24 mouse cellular contexts compared by ENCODE assay signal in genomic region chr2:154600586-154600985, GRCm38 (mm10). TPM values are rescaled to one million over a fixed set of nuclear protein-coding genes. Genes with fewer than 3 reads are reported as not detected.
A peak's percentile ranks its signal among the peaks of the same experiment; 100 is the strongest.
DNase-seq lines count a peak whose midpoint lies in the region; ATAC-seq and TF ChIP-seq lines count a peak whose summit lies in the region.
"Had no signal": no experiment of that assay in that cellular context is flagged by ENCODE, and none has a peak within 500 bp of the region (broad histone marks: within the 10 kb centered on the region; RNA-seq: fewer than 3 reads in every experiment).

No protein-coding gene starts in this region.

- no peak overlapping the region for H3K27ac ChIP-seq in intestine, postnatal 0 days (ENCODE audit: low read depth, low read length)
- H3K27ac ChIP-seq in intestine, embryonic 16.5 days (ENCODE audit: low read length) = no peak overlapping the region
- H3K27ac ChIP-seq in layer of hippocampus, adult 2 months = no peak overlapping the region
- H3K27ac ChIP-seq in lung, postnatal 0 days (ENCODE audit: low read length) = no peak overlapping the region
- H3K27ac ChIP-seq: embryonic facial prominence, embryonic 12.5 days; forebrain, embryonic 15.5 days; heart, embryonic 10.5 days; hindbrain, embryonic 12.5 days had no signal

- TF ChIP-seq CTCF in intestine, postnatal 0 days (IDR thresholded peaks at IDR 0.05; ENCODE audit: low read depth) = peak; percentile 39
- TF ChIP-seq CTCF in layer of hippocampus, adult 2 months (conservative IDR thresholded peaks at IDR 0.05) = peak; percentile 24
- peak; percentile 28 for TF ChIP-seq CTCF in lung, postnatal 0 days (IDR thresholded peaks at IDR 0.05)

- H3K36me3 ChIP-seq in intestine, postnatal 0 days (ENCODE audit: control insufficient read depth, insufficient read depth) = peaks cover 4% of the 10 kb centered on the region; the same call in 1 of the 2 replicates
- no peaks in the 10 kb centered on the region for H3K36me3 ChIP-seq in intestine, embryonic 16.5 days (ENCODE audit: control insufficient read depth, insufficient read depth, low read length)
- no peaks in the 10 kb centered on the region; the same call in 1 of the 2 replicates for H3K36me3 ChIP-seq in lung, postnatal 0 days (ENCODE audit: insufficient read depth, low read length)
- H3K36me3 ChIP-seq: forebrain, embryonic 15.5 days; heart, embryonic 10.5 days; hindbrain, embryonic 12.5 days had no signal

- H3K4me3 ChIP-seq in intestine, postnatal 0 days (ENCODE audit: low read depth, low read length) = no peak overlapping the region
- no peak overlapping the region for H3K4me3 ChIP-seq in intestine, embryonic 16.5 days (ENCODE audit: low read length)
- H3K4me3 ChIP-seq in layer of hippocampus, adult 2 months = no peak overlapping the region
- no peak overlapping the region for H3K4me3 ChIP-seq in lung, postnatal 0 days (ENCODE audit: low read depth, low read length)
- H3K4me3 ChIP-seq: embryonic facial prominence, embryonic 12.5 days; forebrain, embryonic 15.5 days; heart, embryonic 10.5 days; hindbrain, embryonic 12.5 days had no signal

- H3K9me3 ChIP-seq in intestine, postnatal 0 days (ENCODE audit: control insufficient read depth) = no peaks in the 10 kb centered on the region
- no peaks in the 10 kb centered on the region for H3K9me3 ChIP-seq in intestine, embryonic 16.5 days (ENCODE audit: control insufficient read depth, low read length)
- no peaks in the 10 kb centered on the region for H3K9me3 ChIP-seq in lung, postnatal 0 days (ENCODE audit: low read length)
- H3K9me3 ChIP-seq: embryonic facial prominence, embryonic 12.5 days; forebrain, embryonic 15.5 days; heart, embryonic 10.5 days; hindbrain, embryonic 12.5 days had no signal

- ATAC-seq in intestine, postnatal 0 days = no peak
- no peak for ATAC-seq in intestine, embryonic 16.5 days
- ATAC-seq in lung, postnatal 0 days = no peak
- ATAC-seq: CD4-positive, CD25-positive, alpha-beta regulatory T cell, adult 4 months; forebrain, embryonic 15.5 days had no signal

- H3K27me3 ChIP-seq in intestine, postnatal 0 days (replicated peaks; ENCODE audit: control insufficient read depth, insufficient read depth, low read length) = no peaks in the 10 kb centered on the region
- H3K27me3 ChIP-seq in intestine, embryonic 16.5 days (replicated peaks; ENCODE audit: control insufficient read depth, insufficient read depth, low read length) = no peaks in the 10 kb centered on the region
- H3K27me3 ChIP-seq in lung, postnatal 0 days (replicated peaks; ENCODE audit: insufficient read depth, low read length) = no peaks in the 10 kb centered on the region
- H3K27me3 ChIP-seq: embryonic facial prominence, embryonic 12.5 days; forebrain, embryonic 15.5 days; hindbrain, embryonic 12.5 days had no signal

- WGBS in intestine, postnatal 0 days = 58% methylated on average over 6 of the region's 6 CpGs
- 68% methylated on average over 6 of the region's 6 CpGs for WGBS in intestine, embryonic 16.5 days
- WGBS in lung, postnatal 0 days = 64% methylated on average over 6 of the region's 6 CpGs

- H3K9ac ChIP-seq in intestine, postnatal 0 days (ENCODE audit: low read depth, low read length) = no peak overlapping the region
- no peak overlapping the region for H3K9ac ChIP-seq in intestine, embryonic 16.5 days (ENCODE audit: low read depth, low read length)
- H3K9ac ChIP-seq in lung, postnatal 0 days (replicated peaks; ENCODE audit: low read depth) = no peak overlapping the region
- H3K9ac ChIP-seq: embryonic facial prominence, embryonic 12.5 days; forebrain, embryonic 15.5 days; hindbrain, embryonic 12.5 days had no signal

- H3K4me2 ChIP-seq in intestine, postnatal 0 days (replicated peaks; ENCODE audit: low read depth) = no peak overlapping the region
- H3K4me2 ChIP-seq in intestine, embryonic 16.5 days (ENCODE audit: low read depth, low read length) = no peak overlapping the region
- H3K4me2 ChIP-seq in lung, postnatal 0 days (replicated peaks; ENCODE audit: low read depth, low read length) = no peak overlapping the region
- H3K4me2 ChIP-seq: embryonic facial prominence, embryonic 12.5 days; forebrain, embryonic 15.5 days; hindbrain, embryonic 12.5 days had no signal

- no peak for DNase-seq in layer of hippocampus, adult 2 months (ENCODE audit: low spot score in 2 of 2)
- no peak for DNase-seq in layer of hippocampus, postnatal 25 days (ENCODE audit: extremely low spot score in 1 of 2, low spot score in 1 of 2)
- DNase-seq in lung, postnatal 0 days (ENCODE audit: low spot score) = no peak
- no peak for DNase-seq in lung, adult 18-20 months
- DNase-seq in adipocyte (ENCODE audit: low spot score) = no peak
- DNase-seq: adrenal gland, postnatal 10 days; B cell, adult 2 months; cerebellum, adult 11 months; cerebellum, adult 8-10 months; cerebellum, postnatal 14 days; heart, adult 18-20 months; heart, postnatal 10 days; heart, postnatal 4 days had no signal

- H3K4me1 ChIP-seq in intestine, postnatal 0 days (replicated peaks; ENCODE audit: control insufficient read depth, insufficient read depth, low read length) = 0 out of 2 replicates have a peak, but pooled peaks cover 4% of the 10 kb centered on the region
- H3K4me1 ChIP-seq in intestine, embryonic 16.5 days (ENCODE audit: control insufficient read depth, insufficient read depth, low read length) = peaks cover 3% of the 10 kb centered on the region; the same call in 1 of the 2 replicates
- peaks cover 3% of the 10 kb centered on the region; the same call in 1 of the 2 replicates for H3K4me1 ChIP-seq in lung, postnatal 0 days (ENCODE audit: insufficient read depth, low read depth, low read length)

- TF ChIP-seq EP300 in lung, postnatal 0 days (IDR thresholded peaks at IDR 0.05) = no peak

RNA-seq across cellular contexts. Expression of gene Pxmp4, which starts 2.9 kb away (rescaled TPM):
- 62.5 and 66.6 TPM in 2 replicates for polyA plus RNA-seq in intestine, postnatal 0 days (2015; fragmentation: Nextera tagmentation; extraction: Ambion mirVana)
- 41.2 and 41.9 TPM in 2 replicates for polyA plus RNA-seq in intestine, embryonic 16.5 days (2015; fragmentation: Nextera tagmentation; extraction: Ambion mirVana)
- total RNA-seq in layer of hippocampus, adult 2 months (2021) = 10 to 100 TPM; 10.7 to 13.7 TPM
- total RNA-seq in layer of hippocampus, postnatal 25 days (2021) = 10 to 100 TPM; 11.4 to 13.2 TPM
- polyA plus RNA-seq in lung, postnatal 0 days (2015; fragmentation: Nextera tagmentation; extraction: Ambion mirVana) = 29.0 and 33.5 TPM in 2 replicates

RNA-seq across cellular contexts. Expression of gene Zfp341, which starts 12.5 kb away (rescaled TPM):
- 0.17 and 0.44 TPM in 2 replicates for polyA plus RNA-seq in intestine, postnatal 0 days (2015; fragmentation: Nextera tagmentation; extraction: Ambion mirVana)
- 0.53 and 0.55 TPM in 2 replicates for polyA plus RNA-seq in intestine, embryonic 16.5 days (2015; fragmentation: Nextera tagmentation; extraction: Ambion mirVana)
- 10 to 100 TPM in 1 of 2 experiments, 1 to 10 TPM in 1; 9.1 to 10.8 TPM for total RNA-seq in layer of hippocampus, adult 2 months (2021)
- 10 to 100 TPM; 10.1 to 10.6 TPM for total RNA-seq in layer of hippocampus, postnatal 25 days (2021)
- polyA plus RNA-seq in lung, postnatal 0 days (2015; fragmentation: Nextera tagmentation; extraction: Ambion mirVana) = 0.76 and 1.0 TPM in 2 replicates

RNA-seq across cellular contexts. Expression of gene 4930519P11Rik, which starts 12.7 kb away (rescaled TPM):
- polyA plus RNA-seq in intestine, postnatal 0 days (2015; fragmentation: Nextera tagmentation; extraction: Ambion mirVana) = 0.26 TPM in 1 of 2 replicates, not detected in the other
- polyA plus RNA-seq in intestine, embryonic 16.5 days (2015; fragmentation: Nextera tagmentation; extraction: Ambion mirVana) = not detected in 2 replicates
- total RNA-seq in layer of hippocampus, adult 2 months (2021) = not detected
- total RNA-seq in layer of hippocampus, postnatal 25 days (2021) = not detected
- 0.40 and 0.61 TPM in 2 replicates for polyA plus RNA-seq in lung, postnatal 0 days (2015; fragmentation: Nextera tagmentation; extraction: Ambion mirVana)
- total RNA-seq: adrenal gland, postnatal 10 days; gastrocnemius, adult 8-10 months; heart, postnatal 10 days; heart, postnatal 4 days had no signal
- polyA plus RNA-seq: CD4-positive, CD25-positive, alpha-beta regulatory T cell, adult 4 months; cortical plate, adult 2 months; forebrain, embryonic 11.5 days; heart, embryonic 14.5 days; hindbrain, embryonic 12.5 days had no signal

RNA-seq across cellular contexts. Expression of gene E2f1, which starts 30.9 kb away (rescaled TPM):
- 5.5 and 5.9 TPM in 2 replicates for polyA plus RNA-seq in intestine, postnatal 0 days (2015; fragmentation: Nextera tagmentation; extraction: Ambion mirVana)
- polyA plus RNA-seq in intestine, embryonic 16.5 days (2015; fragmentation: Nextera tagmentation; extraction: Ambion mirVana) = 5.8 and 9.5 TPM in 2 replicates
- total RNA-seq in layer of hippocampus, adult 2 months (2021) = 1 to 10 TPM; 5.4 to 5.7 TPM
- 1 to 10 TPM; 5.8 to 5.9 TPM for total RNA-seq in layer of hippocampus, postnatal 25 days (2021)
- polyA plus RNA-seq in lung, postnatal 0 days (2015; fragmentation: Nextera tagmentation; extraction: Ambion mirVana) = 5.4 and 7.5 TPM in 2 replicates

RNA-seq across cellular contexts. Expression of gene Necab3, which starts 41.9 kb away (rescaled TPM):
- 0.29 and 0.58 TPM in 2 replicates for polyA plus RNA-seq in intestine, postnatal 0 days (2015; fragmentation: Nextera tagmentation; extraction: Ambion mirVana)
- polyA plus RNA-seq in intestine, embryonic 16.5 days (2015; fragmentation: Nextera tagmentation; extraction: Ambion mirVana) = 1.4 and 1.6 TPM in 2 replicates
- total RNA-seq in layer of hippocampus, adult 2 months (2021) = 10 to 100 TPM; 30.0 to 34.9 TPM
- 10 to 100 TPM; 27.4 to 29.8 TPM for total RNA-seq in layer of hippocampus, postnatal 25 days (2021)
- 0.81 and 1.4 TPM in 2 replicates for polyA plus RNA-seq in lung, postnatal 0 days (2015; fragmentation: Nextera tagmentation; extraction: Ambion mirVana)
